Mouse (Mus musculus) forebrain, embryonic 16.5 days (tissue): ENCODE results near the gene Drd2. TPM values are rescaled to one million over a fixed set of nuclear protein-coding genes. Genes with fewer than 3 reads are reported as not detected.

Experiments
- ATAC-seq: fragments of 200-750 bp; cut with Nextera tagmentation; 2 replicates; pipeline ENCODE4 v1.8.0; 2017; ENCODE audit warnings: mild to moderate bottlenecking, moderate library complexity
- H3K27ac ChIP-seq: fragments of 300-500 bp; sonication (generic); 2 replicates; pipeline ENCODE4 v1.5.1; 2014; ENCODE audit warnings: low read length, control low read depth
- H3K27me3 ChIP-seq: fragments of 300-500 bp; sonication (generic); replicated peaks from 2 replicates; pipeline ENCODE4 v1.6.1; 2014; ENCODE audit warnings: low read length; ENCODE audit not compliant: control insufficient read depth, insufficient read depth
- H3K36me3 ChIP-seq: fragments of 300-500 bp; sonication (generic); 2 replicates; pipeline ENCODE4 v1.6.1; 2014; ENCODE audit not compliant: control insufficient read depth, insufficient read depth
- H3K4me1 ChIP-seq: fragments of 300-500 bp; sonication (generic); replicated peaks from 2 replicates; pipeline ENCODE4 v1.6.1; 2014; ENCODE audit warnings: low read length; ENCODE audit not compliant: control insufficient read depth, insufficient read depth
- H3K4me2 ChIP-seq: fragments of 300-500 bp; sonication (generic); 2 replicates; pipeline ENCODE4 v1.6.1; 2014; ENCODE audit warnings: mild to moderate bottlenecking, low read length, control low read depth
- H3K4me3 ChIP-seq: fragments of 300-500 bp; sonication (generic); replicated peaks from 2 replicates; pipeline ENCODE4 v1.5.1; 2014; ENCODE audit warnings: mild to moderate bottlenecking, low read length, control low read depth
- H3K9ac ChIP-seq: fragments of 300-500 bp; sonication (generic); replicated peaks from 2 replicates; pipeline ENCODE4 v1.6.1; 2014; ENCODE audit warnings: low read depth, low read length, control low read depth
- H3K9me3 ChIP-seq: fragments of 300-500 bp; sonication (generic); 2 replicates; pipeline ENCODE4 v1.6.1; 2016; ENCODE audit warnings: low read length; ENCODE audit not compliant: control insufficient read depth
- WGBS: fragments of 180-500 bp; shearing (Covaris S2); extraction: QIAGEN DNeasy Blood & Tissue Kit; methylation state at CpG from one replicate; pipeline ENCODE4 v1.1.7; 2014; 5-methylcytosine and 5-hydroxymethylcytosine counted together
- polyA plus RNA-seq: library from polyadenylated mRNA; unstranded; fragments of >200 nt; fragmentation: Nextera tagmentation; extraction: Ambion mirVana; gene quantifications from 2 replicates; pipeline ENCODE4 v1.2.1, GENCODE M21; 2015

The Drd2 gene
- polyA plus RNA-seq, 1 experiment from 2014 or later: 6.2 TPM

DNA sequence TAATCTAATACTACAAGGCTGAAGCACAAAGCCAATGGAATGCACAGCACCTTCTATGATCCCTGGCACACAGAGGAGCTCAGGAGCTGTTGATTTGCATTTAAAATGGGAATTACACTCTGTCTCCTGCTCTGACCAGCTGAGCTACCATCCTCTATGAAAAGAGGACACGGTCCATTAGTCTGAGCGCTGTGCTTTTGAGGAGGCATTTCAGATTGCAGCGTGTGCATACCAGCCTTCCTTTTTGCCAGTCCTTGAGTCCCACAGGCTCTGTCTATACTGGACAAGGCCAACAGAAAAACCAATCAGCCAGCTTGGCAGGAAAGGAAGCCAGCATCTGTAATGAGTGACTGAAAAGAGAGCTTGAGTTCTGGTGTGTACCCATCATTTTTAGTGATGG lies 43.6 kb downstream of the Drd2 start:
- no peak overlapping the region for H3K4me3 ChIP-seq
- no peak for ATAC-seq
- H3K36me3 ChIP-seq: no peaks in the 10 kb centered on the region
- no peak overlapping the region for H3K27ac ChIP-seq
- H3K4me1 ChIP-seq: no peaks in the 10 kb centered on the region; the same call in 1 of the 2 replicates
- H3K27me3 ChIP-seq: no peaks in the 10 kb centered on the region
- no peaks in the 10 kb centered on the region for H3K9me3 ChIP-seq
- H3K9ac ChIP-seq: no peak overlapping the region
- 33% methylated on average over 3 of the region's 3 CpGs for WGBS
- no peak overlapping the region for H3K4me2 ChIP-seq

DNA sequence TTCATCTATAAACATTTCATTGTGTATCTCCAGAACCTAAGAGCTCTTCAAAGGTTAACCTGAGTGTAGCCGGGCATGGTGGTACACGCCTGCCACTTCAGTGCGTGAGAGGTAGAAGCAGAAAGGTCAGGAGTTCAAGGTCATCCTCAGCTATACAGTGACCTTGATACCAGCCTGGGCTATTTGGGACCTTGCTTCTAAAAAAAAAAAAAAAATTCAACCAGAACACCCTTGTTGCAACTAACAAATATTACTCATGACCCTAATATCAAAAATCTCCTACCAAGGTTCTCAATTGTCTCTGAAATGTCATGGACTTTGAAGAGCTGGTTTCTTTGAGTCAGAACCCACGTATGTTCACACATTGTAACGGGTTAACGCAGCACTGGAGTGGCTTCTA lies 44.4 kb downstream of the Drd2 start:
- H3K4me2 ChIP-seq: no peak overlapping the region
- H3K4me1 ChIP-seq: no peaks in the 10 kb centered on the region; the same call in 1 of the 2 replicates
- no peaks in the 10 kb centered on the region for H3K9me3 ChIP-seq
- H3K27ac ChIP-seq: no peak overlapping the region
- no peaks in the 10 kb centered on the region for H3K36me3 ChIP-seq
- H3K9ac ChIP-seq: no peak overlapping the region
- no peak overlapping the region for H3K4me3 ChIP-seq
- no peak for ATAC-seq
- H3K27me3 ChIP-seq: no peaks in the 10 kb centered on the region
- 92% methylated on average over 6 of the region's 6 CpGs for WGBS

DNA sequence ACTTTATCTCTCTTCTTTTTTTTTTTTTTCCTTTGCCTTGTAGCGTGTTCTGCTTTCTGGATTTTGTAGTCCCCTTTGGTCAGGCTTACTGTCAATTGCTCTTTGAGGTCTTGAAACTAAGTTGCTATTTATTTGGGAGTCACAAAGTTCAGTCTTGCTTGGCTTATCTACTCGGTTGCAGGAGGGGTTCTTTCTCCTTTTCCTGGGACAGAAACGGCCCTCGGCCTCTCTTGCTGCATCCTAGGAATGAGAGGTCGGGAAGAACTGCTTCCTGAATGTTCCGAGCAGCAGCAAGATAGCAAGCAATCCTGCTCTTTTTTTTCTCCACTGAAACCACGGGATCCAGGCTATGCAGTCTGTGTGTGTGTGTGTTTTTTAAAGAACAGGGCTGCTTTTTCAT lies 44.9 kb downstream of the Drd2 start:
- Histone ChIP-seq H3K27me3 (no peaks in the 10 kb centered on the region), H3K4me1 (no peaks in the 10 kb centered on the region; the same call in 1 of the 2 replicates), H3K4me3 (no peak overlapping the region), H3K9me3 (no peaks in the 10 kb centered on the region), H3K9ac (no peak overlapping the region), H3K27ac (no peak overlapping the region), H3K36me3 (no peaks in the 10 kb centered on the region), H3K4me2 (no peak overlapping the region)
- WGBS: 58% methylated on average over 7 of the region's 7 CpGs
- ATAC-seq: no peak

DNA sequence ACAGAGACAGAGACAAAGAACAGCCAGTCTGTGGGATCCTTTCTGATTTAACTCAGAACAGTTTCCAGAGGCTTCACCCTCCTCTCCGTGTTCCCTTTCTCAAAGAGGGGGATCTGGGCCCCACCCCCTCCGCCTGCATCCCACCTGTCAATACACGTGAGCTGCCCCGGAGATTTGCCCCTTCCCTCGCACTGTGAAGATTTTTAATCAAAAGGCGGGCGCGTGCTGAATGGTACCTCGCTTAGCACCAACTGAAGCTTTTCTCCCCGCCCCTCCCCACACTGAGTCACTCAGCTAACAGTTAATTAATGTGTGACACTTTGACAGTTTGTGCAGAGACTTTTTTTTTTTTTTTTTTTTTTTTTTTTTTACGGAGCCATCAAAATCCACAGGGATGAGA lies 45.7 kb downstream of the Drd2 start:
- 16% methylated on average over 11 of the region's 11 CpGs for WGBS
- no peak overlapping the region for H3K4me2 ChIP-seq

DNA sequence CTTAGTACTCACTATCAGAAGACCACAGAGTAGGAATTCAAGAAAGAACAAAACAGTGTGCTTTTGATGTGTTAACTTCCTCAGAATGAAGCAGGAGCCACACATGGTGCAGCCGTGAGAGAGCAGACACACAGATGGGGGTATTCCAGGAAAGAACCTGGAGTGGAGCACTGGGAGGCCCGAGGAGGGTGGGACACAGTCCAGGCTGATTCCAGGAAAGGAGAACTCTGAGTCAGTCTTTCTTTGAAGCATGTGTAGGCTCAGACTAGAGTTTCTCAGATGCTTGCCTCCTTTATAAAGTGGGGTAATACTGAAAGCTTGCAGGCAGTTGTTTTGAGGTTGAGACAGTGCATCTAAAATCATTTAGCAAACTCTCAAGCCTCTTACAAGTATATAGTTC lies 51.8 kb downstream of the Drd2 start:
- no peak for ATAC-seq
- no peak overlapping the region for H3K4me2 ChIP-seq
- H3K4me1 ChIP-seq: no peaks in the 10 kb centered on the region
- no peaks in the 10 kb centered on the region for H3K36me3 ChIP-seq
- no peak overlapping the region for H3K9ac ChIP-seq
- no peak overlapping the region for H3K4me3 ChIP-seq
- WGBS: 54% methylated on average over 2 of the region's 2 CpGs
- no peak overlapping the region for H3K27ac ChIP-seq
- no peaks in the 10 kb centered on the region for H3K9me3 ChIP-seq
- no peaks in the 10 kb centered on the region for H3K27me3 ChIP-seq

More for the DNA sequence above, 45.7 kb downstream of the Drd2 start:
- Histone ChIP-seq H3K9me3 (no peaks in the 10 kb centered on the region), H3K4me3 (no peak overlapping the region), H3K9ac (no peak overlapping the region), H3K36me3 (no peaks in the 10 kb centered on the region), H3K27ac (no peak overlapping the region), H3K27me3 (no peaks in the 10 kb centered on the region), H3K4me1 (no peaks in the 10 kb centered on the region; the same call in 1 of the 2 replicates)
- ATAC-seq: peak; percentile 88

DNA sequence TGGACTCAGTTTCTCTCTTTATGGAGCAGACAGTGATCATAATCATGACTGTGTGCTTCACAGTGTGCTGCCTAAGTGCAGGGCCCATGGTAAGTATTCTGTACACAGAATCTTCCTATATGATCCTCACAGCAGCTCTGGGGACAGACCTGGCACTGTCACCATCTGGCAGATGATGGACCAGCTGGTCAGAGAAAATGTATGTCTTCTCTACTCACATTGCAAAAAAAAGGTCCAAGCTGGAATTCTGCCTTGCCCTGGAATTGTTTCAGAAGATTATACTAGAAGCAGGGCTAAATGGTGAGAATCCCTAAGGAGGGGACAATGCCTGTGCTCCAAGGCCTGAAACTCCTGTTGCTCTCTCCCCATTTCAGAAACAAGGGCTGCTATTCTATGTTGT lies 55.6 kb downstream of the Drd2 start:
- Histone ChIP-seq H3K9me3 (no peaks in the 10 kb centered on the region), H3K4me1 (no peaks in the 10 kb centered on the region), H3K36me3 (no peaks in the 10 kb centered on the region), H3K4me3 (no peak overlapping the region), H3K27me3 (no peaks in the 10 kb centered on the region), H3K27ac (no peak overlapping the region), H3K4me2 (no peak overlapping the region), H3K9ac (no peak overlapping the region)
- no peak for ATAC-seq

DNA sequence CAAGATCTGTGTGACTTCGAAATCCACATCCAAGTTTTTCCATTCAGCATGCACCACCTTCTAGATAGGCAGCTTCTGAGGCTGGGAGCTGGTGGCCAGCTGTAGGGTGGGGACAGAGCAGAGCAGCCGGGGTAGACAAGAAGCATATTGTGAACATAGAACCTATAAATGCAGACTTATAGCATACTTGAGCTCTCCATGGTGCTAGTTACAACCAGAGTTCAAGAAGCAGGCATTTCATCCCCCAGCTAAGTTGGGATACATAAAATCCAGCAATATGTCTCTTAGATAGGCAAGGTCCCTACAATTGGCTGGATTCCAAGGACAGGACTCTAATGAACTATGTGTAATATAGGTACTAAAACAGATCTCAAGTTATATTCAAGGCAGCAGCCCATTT lies 63.3 kb downstream of the Drd2 start:
- no peaks in the 10 kb centered on the region for H3K4me1 ChIP-seq
- no peak overlapping the region for H3K4me3 ChIP-seq
- H3K27ac ChIP-seq: no peak overlapping the region
- H3K9me3 ChIP-seq: no peaks in the 10 kb centered on the region
- WGBS: 76% methylated on average over 2 of the region's 2 CpGs
- no peaks in the 10 kb centered on the region for H3K27me3 ChIP-seq
- no peak overlapping the region for H3K9ac ChIP-seq
- no peak overlapping the region for H3K4me2 ChIP-seq
- ATAC-seq: no peak
- H3K36me3 ChIP-seq: no peaks in the 10 kb centered on the region

DNA sequence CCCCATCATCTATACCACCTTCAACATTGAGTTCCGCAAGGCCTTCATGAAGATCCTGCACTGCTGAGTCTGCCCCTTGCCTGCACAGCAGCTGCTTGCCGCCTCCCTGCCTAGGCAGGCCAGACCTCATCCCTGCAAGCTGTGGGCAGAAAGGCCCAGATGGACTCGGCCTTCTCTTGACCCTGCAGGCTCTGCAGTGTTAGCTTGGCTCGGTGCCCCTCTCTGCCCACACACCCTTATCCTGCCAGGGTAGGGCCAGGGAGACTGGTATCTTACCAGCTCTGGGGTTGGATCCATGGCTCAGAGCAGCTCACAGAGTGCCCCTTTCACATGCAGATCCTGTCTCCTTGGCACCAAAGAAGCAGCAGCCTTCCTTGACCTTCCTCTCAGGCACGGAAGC lies 66.6 kb downstream of the Drd2 start:
- no peak for ATAC-seq
- Histone ChIP-seq H3K27ac (no peak overlapping the region), H3K4me2 (no peak overlapping the region), H3K9ac (no peak overlapping the region), H3K27me3 (no peaks in the 10 kb centered on the region), H3K36me3 (no peaks in the 10 kb centered on the region), H3K4me1 (peaks cover 5% of the 10 kb centered on the region; the same call in 1 of the 2 replicates), H3K9me3 (no peaks in the 10 kb centered on the region), H3K4me3 (no peak overlapping the region)
- WGBS: 93% methylated on average over 5 of the region's 5 CpGs

DNA sequence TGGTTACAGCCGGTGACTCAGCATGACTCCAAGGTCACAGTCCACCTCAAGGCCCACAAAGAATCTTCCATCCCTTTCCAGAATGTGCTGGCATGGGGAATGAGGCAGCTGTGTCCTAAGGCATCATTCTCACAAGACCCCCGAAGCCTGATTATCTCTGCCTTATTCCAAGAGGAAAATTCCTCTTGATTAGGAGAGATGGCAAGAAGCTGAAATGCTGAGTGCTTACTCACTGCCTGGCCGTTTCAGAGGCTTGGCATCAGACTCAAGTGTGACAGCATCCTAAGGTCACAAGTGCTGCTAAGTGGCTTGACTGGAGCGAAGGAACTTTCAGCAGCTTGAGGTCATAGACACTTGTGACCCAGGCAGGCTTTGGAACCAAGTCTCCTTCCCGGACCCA lies 70.2 kb downstream of the Drd2 start:
- ATAC-seq: no peak
- Histone ChIP-seq H3K27me3 (no peaks in the 10 kb centered on the region), H3K4me3 (no peak overlapping the region), H3K9me3 (no peaks in the 10 kb centered on the region), H3K4me2 (no peak overlapping the region), H3K4me1 (peaks cover 5% of the 10 kb centered on the region; the same call in 1 of the 2 replicates), H3K9ac (no peak overlapping the region), H3K36me3 (no peaks in the 10 kb centered on the region), H3K27ac (no peak overlapping the region)
- 84% methylated on average over 5 of the region's 5 CpGs for WGBS

DNA sequence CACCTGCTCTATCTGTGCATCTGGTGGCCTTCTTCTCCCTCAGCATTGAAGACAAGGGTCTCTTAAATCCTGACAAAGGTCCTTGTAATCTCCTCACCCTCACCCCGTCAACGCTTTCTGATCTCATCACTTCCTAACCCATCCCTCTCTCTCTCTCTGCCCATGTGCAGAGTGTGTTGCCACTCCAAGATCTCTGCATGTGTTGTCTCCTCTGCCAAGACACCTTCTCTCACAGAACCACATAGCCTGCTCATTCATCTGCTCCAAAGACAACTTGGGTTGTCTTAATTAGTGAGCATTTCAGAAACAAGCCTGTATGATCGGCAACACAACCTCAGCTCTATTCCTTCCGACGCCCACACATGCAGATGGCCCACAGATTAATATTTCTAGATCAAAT lies 83.4 kb downstream of the Drd2 start:
- Histone ChIP-seq H3K4me1 (peaks cover 5% of the 10 kb centered on the region; the same call in 1 of the 2 replicates), H3K4me2 (no peak overlapping the region), H3K27me3 (no peaks in the 10 kb centered on the region), H3K27ac (no peak overlapping the region), H3K4me3 (no peak overlapping the region), H3K9me3 (no peaks in the 10 kb centered on the region), H3K36me3 (no peaks in the 10 kb centered on the region), H3K9ac (no peak overlapping the region)
- 90% methylated on average over 5 of the region's 5 CpGs for WGBS
- ATAC-seq: no peak
